Mouse (Mus musculus): ENCODE data around the gene Map2k5. TPM values are rescaled to one million over a fixed set of nuclear protein-coding genes. Genes with fewer than 3 reads are reported as not detected.

The Map2k5 gene
- polyA plus RNA-seq, 1 experiment from 2014 or later = 40.9 TPM

DNA sequence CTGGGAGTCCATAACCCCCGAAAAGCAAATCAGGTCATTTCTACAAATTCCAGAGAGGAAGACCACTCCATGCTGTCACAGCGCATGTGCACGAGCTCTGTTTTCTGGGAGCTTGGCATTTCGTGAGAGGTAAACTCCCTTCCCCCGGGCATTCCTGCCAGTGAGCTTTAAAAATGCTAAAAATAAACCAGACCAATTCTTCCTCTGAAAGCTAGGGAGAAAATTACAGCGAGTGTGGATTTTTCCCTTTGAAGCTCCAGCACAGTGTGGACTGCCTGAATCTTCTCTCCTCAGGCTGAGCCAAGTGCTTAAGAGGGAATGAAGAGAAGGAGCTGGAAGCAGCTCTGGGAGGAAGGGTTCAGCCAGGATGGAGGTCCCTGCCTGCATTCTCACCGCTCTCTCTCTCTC, 82.1 kb downstream of the Map2k5 start:
- H3K4me1 ChIP-seq (replicated peaks) = peaks cover 12% of the 10 kb centered on the region
- H3K36me3 ChIP-seq = 0 out of 2 replicates have a peak, but pooled peaks cover 10% of the 10 kb centered on the region
- no peaks in the 10 kb centered on the region for H3K9me3 ChIP-seq
- no peak overlapping the region for H3K4me3 ChIP-seq (replicated peaks)
- H3K27me3 ChIP-seq = no peaks in the 10 kb centered on the region
- H3K9ac ChIP-seq (replicated peaks) = 0 out of 2 replicates have a peak overlapping the region, but pooled peaks have one; percentile 8
- ATAC-seq = peak; percentile 75; the same call in 1 of the 2 replicates
- H3K27ac ChIP-seq = 0 out of 2 replicates have a peak overlapping the region, but pooled peaks have one; percentile 22
- 72% methylated on average over 7 of the region's 7 CpGs for WGBS
- 0 out of 2 replicates have a peak overlapping the region, but pooled peaks have one; percentile 1 for H3K4me2 ChIP-seq (replicated peaks)

DNA sequence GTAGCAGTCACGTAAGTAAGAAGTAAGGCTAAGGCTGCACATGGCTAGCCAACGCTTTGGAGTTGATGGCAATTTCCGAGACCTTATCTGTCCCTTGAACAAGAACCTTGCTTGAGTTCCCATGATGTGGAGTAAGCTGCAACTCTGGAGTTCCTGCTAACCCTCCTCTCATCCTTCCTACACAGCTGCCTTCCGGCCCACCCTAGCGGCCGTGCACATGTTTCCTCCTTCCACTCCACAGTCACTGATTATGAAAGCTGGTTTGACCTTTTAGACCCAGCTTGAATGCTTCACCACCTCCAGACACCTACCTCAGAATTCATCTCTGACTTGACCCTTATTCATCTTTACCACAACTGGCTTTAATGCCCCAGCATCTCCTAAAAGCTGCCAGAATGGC, 82.9 kb downstream of the Map2k5 start:
- WGBS = 80% methylated on average over 6 of the region's 6 CpGs

GRCm38 (mm10) chr9:63293781-63294480, 83.8 kb downstream of the Map2k5 start:
- no peak overlapping the region for H3K4me2 ChIP-seq (replicated peaks)
- H3K36me3 ChIP-seq = 0 out of 2 replicates have a peak, but pooled peaks cover 10% of the 10 kb centered on the region
- peaks cover 12% of the 10 kb centered on the region for H3K4me1 ChIP-seq (replicated peaks)
- no peak overlapping the region for H3K9ac ChIP-seq (replicated peaks)
- no peak overlapping the region for H3K4me3 ChIP-seq (replicated peaks)
- WGBS = 44% methylated on average over 13 of the region's 13 CpGs
- no peaks in the 10 kb centered on the region for H3K9me3 ChIP-seq
- H3K27ac ChIP-seq = no peak overlapping the region
- no peaks in the 10 kb centered on the region for H3K27me3 ChIP-seq
- no peak for ATAC-seq

More for the DNA sequence above, 82.9 kb downstream of the Map2k5 start:
- Histone ChIP-seq H3K4me1 (replicated peaks) (peaks cover 12% of the 10 kb centered on the region), H3K9ac (replicated peaks) (no peak overlapping the region), H3K27me3 (no peaks in the 10 kb centered on the region), H3K4me3 (replicated peaks) (no peak overlapping the region), H3K36me3 (0 out of 2 replicates have a peak, but pooled peaks cover 10% of the 10 kb centered on the region), H3K9me3 (no peaks in the 10 kb centered on the region), H3K4me2 (replicated peaks) (no peak overlapping the region), H3K27ac (no peak overlapping the region)
- ATAC-seq = no peak

GRCm38 (mm10) chr9:63288676-63289075, 89.0 kb downstream of the Map2k5 start:
- Histone ChIP-seq H3K27ac (no peak overlapping the region), H3K9me3 (no peaks in the 10 kb centered on the region), H3K4me1 (replicated peaks) (peaks cover 12% of the 10 kb centered on the region), H3K27me3 (no peaks in the 10 kb centered on the region), H3K4me2 (replicated peaks) (no peak overlapping the region), H3K4me3 (replicated peaks) (no peak overlapping the region), H3K36me3 (0 out of 2 replicates have a peak, but pooled peaks cover 10% of the 10 kb centered on the region), H3K9ac (replicated peaks) (no peak overlapping the region)
- ATAC-seq = no peak
- WGBS = 93% methylated on average over 4 of the region's 4 CpGs

DNA sequence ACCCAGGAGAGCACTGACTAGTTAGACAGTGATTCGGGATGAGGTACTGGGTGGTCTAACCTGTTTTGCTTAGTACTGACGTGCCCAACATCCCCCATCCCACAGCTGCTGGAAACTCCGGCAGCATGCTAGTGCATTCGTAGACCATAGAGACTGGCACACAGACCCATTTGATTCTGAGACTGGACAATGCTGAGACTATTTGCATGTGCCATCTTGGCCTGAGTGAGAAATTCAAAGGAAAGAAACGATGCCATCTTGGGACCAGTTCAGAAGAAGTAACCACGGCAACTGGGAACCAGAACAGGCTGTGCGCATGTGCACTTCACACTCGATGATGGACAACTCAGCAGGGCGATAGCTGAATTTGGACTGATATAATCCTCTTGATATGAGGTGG, 93.3 kb downstream of the Map2k5 start:
- no peak overlapping the region for H3K9ac ChIP-seq (replicated peaks)
- WGBS = 81% methylated on average over 9 of the region's 9 CpGs
- peaks cover 12% of the 10 kb centered on the region for H3K4me1 ChIP-seq (replicated peaks)
- H3K4me3 ChIP-seq (replicated peaks) = no peak overlapping the region
- no peak overlapping the region for H3K4me2 ChIP-seq (replicated peaks)
- no peaks in the 10 kb centered on the region for H3K9me3 ChIP-seq
- H3K27me3 ChIP-seq = no peaks in the 10 kb centered on the region
- ATAC-seq = no peak
- no peak overlapping the region for H3K27ac ChIP-seq
- peaks cover 11% of the 10 kb centered on the region for H3K36me3 ChIP-seq

GRCm38 (mm10) chr9:63281996-63282395, 95.7 kb downstream of the Map2k5 start:
- H3K4me1 ChIP-seq (replicated peaks) = peaks cover 12% of the 10 kb centered on the region
- WGBS = 99% methylated on average over 7 of the region's 7 CpGs

DNA sequence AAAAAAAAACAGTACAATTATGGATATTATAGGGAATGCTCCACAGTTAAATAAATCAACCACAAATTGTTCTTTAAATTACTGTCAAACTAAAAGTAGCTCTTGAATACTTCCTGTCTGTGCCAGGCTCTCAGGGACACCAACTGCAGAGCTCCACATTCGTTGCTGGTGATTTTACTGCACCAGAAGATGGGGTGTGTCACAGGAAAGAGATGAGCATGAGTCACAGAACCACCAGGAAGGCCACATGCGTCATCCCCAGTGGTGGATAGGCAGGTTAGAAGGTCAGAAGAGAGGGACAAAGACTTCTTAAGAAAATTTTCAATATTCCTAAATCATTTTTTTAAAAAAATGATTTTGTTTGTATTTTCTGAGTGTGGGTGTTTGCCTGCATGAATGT, 96.6 kb downstream of the Map2k5 start:
- Histone ChIP-seq H3K4me3 (replicated peaks) (no peak overlapping the region), H3K27me3 (no peaks in the 10 kb centered on the region), H3K9ac (replicated peaks) (no peak overlapping the region), H3K27ac (no peak overlapping the region), H3K36me3 (peaks cover 11% of the 10 kb centered on the region), H3K4me1 (replicated peaks) (peaks cover 12% of the 10 kb centered on the region), H3K4me2 (replicated peaks) (no peak overlapping the region), H3K9me3 (no peaks in the 10 kb centered on the region)
- ATAC-seq = no peak
- 91% methylated on average over 2 of the region's 2 CpGs for WGBS

More at GRCm38 (mm10) chr9:63281996-63282395, 95.7 kb downstream of the Map2k5 start:
- Histone ChIP-seq H3K36me3 (peaks cover 11% of the 10 kb centered on the region), H3K27me3 (no peaks in the 10 kb centered on the region), H3K9ac (replicated peaks) (no peak overlapping the region), H3K9me3 (no peaks in the 10 kb centered on the region), H3K4me2 (replicated peaks) (no peak overlapping the region), H3K4me3 (replicated peaks) (no peak overlapping the region), H3K27ac (no peak overlapping the region)
- no peak for ATAC-seq

- H3K4me2 ChIP-seq (replicated peaks) = no peak overlapping the region
- H3K4me3 ChIP-seq (replicated peaks) = no peak overlapping the region
- no peaks in the 10 kb centered on the region for H3K9me3 ChIP-seq
- H3K9ac ChIP-seq (replicated peaks) = no peak overlapping the region
- no peak overlapping the region for H3K27ac ChIP-seq
- ATAC-seq = no peak
- no peaks in the 10 kb centered on the region for H3K36me3 ChIP-seq
- H3K4me1 ChIP-seq (replicated peaks) = peaks cover 9% of the 10 kb centered on the region
- 89% methylated on average over 6 of the region's 6 CpGs for WGBS
- no peaks in the 10 kb centered on the region for H3K27me3 ChIP-seq
Measured at GRCm38 (mm10) chr9:63273781-63274180, 103.9 kb downstream of the Map2k5 start.

- H3K9ac ChIP-seq (replicated peaks) = no peak overlapping the region
- no peak for ATAC-seq
Measured at GRCm38 (mm10) chr9:63269839-63270238, 107.9 kb downstream of the Map2k5 start.

GRCm38 (mm10) chr9:63263188-63263587, 114.5 kb downstream of the Map2k5 start:
- Histone ChIP-seq H3K9me3 (no peaks in the 10 kb centered on the region), H3K27me3 (no peaks in the 10 kb centered on the region), H3K27ac (no peak overlapping the region), H3K36me3 (peaks cover 4% of the 10 kb centered on the region; the same call in 1 of the 2 replicates), H3K4me3 (replicated peaks) (no peak overlapping the region), H3K4me2 (replicated peaks) (no peak overlapping the region), H3K9ac (replicated peaks) (no peak overlapping the region), H3K4me1 (replicated peaks) (peaks cover 8% of the 10 kb centered on the region; the same call in 1 of the 2 replicates)
- ATAC-seq = no peak
- WGBS = 84% methylated on average over 1 of the region's 1 CpGs

More at GRCm38 (mm10) chr9:63269839-63270238, 107.9 kb downstream of the Map2k5 start:
- Histone ChIP-seq H3K27ac (peak overlapping the region; percentile 39), H3K27me3 (no peaks in the 10 kb centered on the region), H3K4me3 (replicated peaks) (no peak overlapping the region), H3K36me3 (no peaks in the 10 kb centered on the region), H3K4me1 (replicated peaks) (peaks cover 9% of the 10 kb centered on the region), H3K4me2 (replicated peaks) (no peak overlapping the region), H3K9me3 (no peaks in the 10 kb centered on the region)
- 29% methylated on average over 3 of the region's 3 CpGs for WGBS

DNA sequence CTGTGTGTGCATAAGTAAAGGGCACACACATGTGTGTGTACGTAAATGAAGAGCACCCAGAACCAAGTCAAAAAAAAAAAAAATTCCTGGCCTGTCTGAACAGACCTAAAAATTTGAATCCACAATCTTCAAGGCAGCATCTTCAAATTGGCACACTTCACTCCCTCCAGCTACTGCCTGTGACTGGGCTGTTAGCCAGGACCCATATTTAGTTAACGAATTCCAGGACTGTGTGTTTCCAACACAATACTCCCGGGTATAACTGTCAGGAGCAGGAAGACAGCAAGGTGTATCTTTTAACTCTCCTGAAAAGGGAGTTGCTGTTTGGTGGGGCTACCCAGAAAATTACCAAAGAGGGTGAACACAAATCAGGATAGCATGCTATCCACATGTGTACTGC, 118.9 kb downstream of the Map2k5 start:
- ATAC-seq = no peak
- Histone ChIP-seq H3K36me3 (peaks cover 12% of the 10 kb centered on the region; the same call in 1 of the 2 replicates), H3K9me3 (no peaks in the 10 kb centered on the region), H3K27me3 (no peaks in the 10 kb centered on the region), H3K27ac (no peak overlapping the region), H3K4me2 (replicated peaks) (no peak overlapping the region), H3K4me1 (replicated peaks) (peaks cover 8% of the 10 kb centered on the region; the same call in 1 of the 2 replicates), H3K9ac (replicated peaks) (no peak overlapping the region), H3K4me3 (replicated peaks) (no peak overlapping the region)
- 81% methylated on average over 3 of the region's 3 CpGs for WGBS

GRCm38 (mm10) chr9:63257739-63258138, 120.0 kb downstream of the Map2k5 start:
- ATAC-seq = no peak
- no peaks in the 10 kb centered on the region for H3K9me3 ChIP-seq
- no peak overlapping the region for H3K4me3 ChIP-seq (replicated peaks)
- H3K4me1 ChIP-seq (replicated peaks) = peaks cover 8% of the 10 kb centered on the region; the same call in 1 of the 2 replicates
- H3K27me3 ChIP-seq = 0 out of 2 replicates have a peak, but pooled peaks cover under 1% of the 10 kb centered on the region
- peaks cover 12% of the 10 kb centered on the region; the same call in 1 of the 2 replicates for H3K36me3 ChIP-seq
- H3K27ac ChIP-seq = no peak overlapping the region
- H3K4me2 ChIP-seq (replicated peaks) = no peak overlapping the region
- no peak overlapping the region for H3K9ac ChIP-seq (replicated peaks)
- WGBS = 55% methylated on average over 4 of the region's 4 CpGs

Measured in midbrain, embryonic 13.5 days (tissue).